Mouse (Mus musculus) ZHBTc4 (cell line): ENCODE data around the gene Krt16.

Experiments
- DNase-seq: peaks from one replicate; pipeline ENCODE4 v3.0.0-alpha.2; 2011; ENCODE audit warnings: low read depth, low spot score

The Krt16 gene

DNA sequence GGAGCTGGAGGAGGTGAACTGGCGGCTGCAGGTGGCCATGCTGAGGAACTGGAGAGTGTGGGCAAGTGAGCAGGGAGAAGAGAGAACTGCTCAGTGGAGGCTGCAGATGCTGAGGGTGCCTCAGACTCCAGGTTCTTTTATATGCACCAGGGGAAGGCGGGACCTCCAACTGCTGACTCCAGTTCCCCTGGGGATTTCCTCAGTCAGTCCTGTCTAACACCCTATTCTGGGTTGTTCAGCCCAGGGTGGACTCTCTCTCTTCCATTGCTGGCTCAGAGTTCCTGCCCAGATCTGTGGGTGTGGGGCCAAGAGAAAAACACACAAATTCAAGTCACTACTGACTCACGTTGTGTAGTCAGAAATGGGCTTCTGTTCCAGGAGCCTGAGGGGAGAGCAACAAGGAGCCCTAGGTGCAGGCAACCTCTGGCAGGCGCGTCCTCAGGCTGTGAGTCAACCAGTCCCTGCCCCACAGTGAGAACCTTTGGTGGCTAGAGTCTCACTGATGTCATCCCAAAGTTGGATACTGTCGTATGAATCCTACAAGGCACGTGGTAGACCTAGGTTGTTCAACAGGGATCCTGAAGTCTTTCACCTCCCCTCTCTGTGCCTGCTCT lies at the start of gene Krt16:
Krt16 (minus strand) TSS at position 51 of the 614 bp plus-strand sequence.
- no peak for DNase-seq

DNA sequence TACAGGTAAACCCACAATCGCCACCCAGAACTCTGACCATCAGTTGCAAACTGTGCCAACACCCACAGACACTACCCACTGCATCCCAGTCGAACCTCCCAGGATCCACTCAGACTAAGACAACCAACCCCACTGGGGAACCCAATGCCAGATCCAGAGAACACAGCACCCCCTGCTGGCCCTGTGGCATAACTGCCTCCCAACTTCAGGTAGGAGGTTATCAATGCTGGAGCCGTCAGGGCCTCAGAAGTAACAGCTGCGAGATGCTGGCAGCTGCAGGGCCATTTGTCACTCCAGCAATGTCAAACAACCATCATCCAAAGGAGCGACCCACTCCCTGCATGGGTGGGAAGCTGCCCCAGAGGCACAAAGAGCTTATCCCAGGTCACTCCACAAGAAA lies 49.1 kb upstream of the Krt16 start:
- peak; percentile 83 for DNase-seq

DNA sequence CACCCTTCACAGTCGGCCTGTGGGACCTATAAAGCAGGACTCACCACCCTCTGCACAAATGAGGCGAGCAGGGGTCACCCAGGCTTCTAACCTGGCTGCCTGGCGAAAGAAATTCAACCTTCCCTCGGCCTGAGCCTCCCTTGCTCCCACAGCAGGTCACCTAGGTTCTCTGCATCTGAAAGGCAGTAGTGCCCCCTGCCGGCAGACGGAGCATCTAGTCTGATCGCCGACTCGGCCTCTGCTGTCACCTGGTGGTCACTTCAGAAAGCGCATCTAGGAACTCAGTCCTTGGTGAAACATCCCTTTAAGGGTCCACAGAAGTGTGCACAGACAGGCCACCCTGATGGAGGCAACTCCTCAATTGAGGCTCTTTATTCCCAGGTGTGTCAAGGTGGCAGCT lies 46.6 kb upstream of the Krt16 start:
- peak; percentile 92 for DNase-seq

DNA sequence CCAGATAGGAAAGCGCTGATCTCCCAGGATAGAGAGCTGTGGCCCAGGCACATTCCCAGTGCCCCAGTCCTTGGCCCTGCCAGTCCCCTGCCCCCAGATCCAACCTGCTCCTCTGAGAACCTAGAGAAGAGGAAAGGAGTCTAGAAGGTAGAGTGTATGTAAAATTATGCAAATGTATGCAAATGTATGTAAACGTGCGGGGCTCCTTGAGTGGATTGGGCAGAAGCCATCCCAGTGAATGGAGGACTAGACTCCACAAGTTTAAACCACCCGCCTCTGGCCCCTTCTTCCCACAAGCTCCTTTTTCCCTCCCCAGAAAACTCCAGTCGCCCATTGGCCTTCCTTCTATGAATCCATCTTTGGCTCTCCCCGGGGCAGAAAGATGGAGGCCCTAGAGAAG lies 44.2 kb upstream of the Krt16 start:
- DNase-seq, result peak; percentile 75

DNA sequence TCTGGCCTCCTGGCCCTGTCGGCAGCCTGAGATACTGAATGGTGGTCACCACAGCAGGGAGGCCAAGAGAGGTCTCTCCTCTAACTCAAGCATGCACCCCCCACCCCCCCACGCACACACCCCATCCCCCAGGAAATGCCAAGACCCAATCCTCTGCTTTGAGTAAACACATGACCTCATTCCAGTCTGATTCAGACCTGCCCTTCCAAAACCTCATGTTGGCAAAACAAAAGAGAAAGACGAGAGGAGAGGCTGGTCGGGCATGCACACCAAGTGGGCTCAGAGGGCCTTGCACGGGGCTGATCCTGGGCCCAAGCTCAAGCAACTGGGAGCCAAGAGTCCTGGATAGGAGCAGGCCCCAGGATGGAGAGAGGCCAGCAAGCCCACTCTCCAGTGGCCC lies 41.5 kb upstream of the Krt16 start:
- no peak for DNase-seq

DNA sequence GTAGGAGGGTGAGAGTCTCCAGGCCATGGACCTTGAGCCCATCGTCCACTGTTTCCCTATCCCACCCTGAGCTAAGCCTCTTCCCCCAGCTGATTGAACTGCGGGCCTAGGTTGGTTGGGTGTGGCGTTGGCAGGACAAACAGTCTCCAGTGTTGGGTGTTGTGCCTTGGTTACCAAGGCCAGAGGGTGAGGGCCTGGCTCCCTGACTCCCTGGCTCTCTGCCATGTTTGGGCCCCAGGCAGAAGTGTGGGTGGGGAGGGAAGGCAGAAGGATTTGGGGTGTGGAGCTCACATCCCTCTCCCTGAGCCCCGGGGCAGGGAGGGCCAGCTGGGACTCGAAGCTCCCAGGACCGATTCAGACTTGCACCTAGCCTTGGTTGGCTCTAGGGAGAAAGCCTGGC lies 40.2 kb upstream of the Krt16 start:
- DNase-seq, result no peak

DNA sequence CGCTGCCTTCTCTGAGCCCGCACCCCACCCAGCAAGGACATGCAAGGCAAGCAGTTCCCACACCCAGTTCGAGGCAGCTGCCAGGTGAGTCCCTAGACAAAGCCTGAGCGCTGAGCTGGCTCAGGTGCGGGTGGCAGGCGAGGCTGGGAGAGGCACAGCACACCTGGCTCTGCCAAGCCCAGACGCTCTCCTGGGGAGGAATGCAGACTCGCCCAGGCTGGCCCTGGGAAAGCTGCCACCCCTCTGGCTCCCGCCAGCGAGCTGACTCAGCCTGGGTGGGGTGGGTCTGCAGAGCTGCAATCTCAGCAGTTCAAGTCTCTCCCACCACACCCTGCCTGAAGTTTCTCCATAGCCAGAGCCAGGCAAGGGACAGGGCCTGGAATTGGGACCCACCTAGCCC lies 38.3 kb upstream of the Krt16 start:
- DNase-seq, result peak; percentile 79

DNA sequence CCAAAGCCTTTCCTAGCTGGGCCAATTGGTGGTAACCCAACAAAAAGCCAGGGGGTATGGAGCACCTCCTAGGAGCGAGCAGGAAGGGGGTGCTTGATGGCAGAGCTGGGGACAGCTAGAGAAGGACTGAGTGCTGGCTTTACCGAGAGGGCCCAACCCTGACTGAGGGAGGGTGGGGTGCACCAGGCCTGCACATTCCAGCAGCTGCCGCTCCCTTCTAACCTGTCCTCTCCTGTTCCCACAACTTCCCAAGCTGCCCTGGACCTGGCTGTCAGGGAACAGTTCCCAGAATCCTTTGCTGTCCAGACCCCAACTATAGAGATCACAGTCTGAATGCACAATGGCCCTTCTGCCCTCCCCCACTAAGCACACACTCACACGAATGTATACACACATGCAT lies 36.3 kb upstream of the Krt16 start:
- DNase-seq, result peak; percentile 90

DNA sequence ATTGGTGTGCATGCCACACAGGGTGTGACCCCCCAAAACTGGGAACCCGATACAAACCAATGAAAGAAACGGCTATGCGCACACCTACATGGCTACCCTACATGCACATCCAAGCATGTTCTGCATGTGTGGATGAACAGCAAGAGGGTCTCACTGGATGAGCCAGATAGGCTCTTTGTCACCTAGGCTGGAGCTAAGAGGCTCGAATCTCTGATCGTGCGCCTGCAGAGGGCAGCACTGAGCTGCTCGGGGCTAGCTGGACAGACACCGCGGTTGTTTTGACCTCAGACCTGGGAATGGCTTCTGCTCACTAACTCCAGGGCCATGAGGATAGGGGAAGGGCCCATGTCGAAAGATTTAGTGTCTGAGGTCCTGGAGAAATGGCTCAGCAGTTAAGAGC lies 33.8 kb upstream of the Krt16 start:
- peak; percentile 93 for DNase-seq

DNA sequence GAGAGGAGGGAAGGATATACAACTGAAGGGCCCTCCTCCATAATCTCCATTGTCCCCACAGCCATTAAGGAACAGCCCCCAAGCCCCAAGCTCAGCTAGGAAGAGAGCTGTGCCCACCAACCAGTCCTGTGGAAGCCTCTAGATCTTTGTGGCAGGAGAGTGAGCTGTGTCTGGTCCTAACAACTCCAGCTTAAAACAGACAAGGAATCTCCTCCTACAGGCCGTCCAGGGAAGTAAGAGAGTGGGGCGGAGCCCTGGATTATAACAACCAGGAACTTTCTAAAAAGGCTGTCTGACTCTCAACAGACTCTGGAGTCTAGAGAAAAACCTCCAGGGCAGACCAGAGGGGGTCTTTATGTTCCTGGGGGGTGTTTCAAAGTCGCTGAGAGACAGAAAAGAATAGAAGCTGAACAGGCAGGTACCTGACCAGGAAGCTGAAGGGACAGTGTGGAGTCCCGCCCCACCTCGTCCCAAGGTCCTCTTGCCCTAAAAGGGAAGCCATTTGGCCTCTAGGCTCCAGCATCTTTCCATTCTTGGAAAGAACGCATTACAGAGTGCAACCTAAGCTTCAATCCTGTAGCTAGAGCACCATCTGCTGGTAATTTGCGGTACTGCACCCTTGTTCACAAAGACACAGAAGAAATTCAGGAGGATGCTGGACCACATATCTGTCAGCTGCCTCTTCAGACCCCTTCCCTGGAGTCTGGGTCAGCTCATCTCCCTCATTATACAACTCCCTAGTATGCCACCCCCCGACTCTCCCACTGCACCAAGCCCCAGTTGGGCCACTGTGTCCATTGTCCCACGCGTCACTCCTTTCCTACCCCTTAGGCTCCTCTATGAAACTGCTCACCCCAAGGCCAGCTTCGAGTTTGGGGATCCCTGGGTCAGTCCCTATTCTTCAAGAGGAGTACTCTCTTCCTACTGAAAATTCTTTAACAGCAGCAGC lies 33.2 kb upstream of the Krt16 start:
- peak; percentile 94 for DNase-seq

DNA sequence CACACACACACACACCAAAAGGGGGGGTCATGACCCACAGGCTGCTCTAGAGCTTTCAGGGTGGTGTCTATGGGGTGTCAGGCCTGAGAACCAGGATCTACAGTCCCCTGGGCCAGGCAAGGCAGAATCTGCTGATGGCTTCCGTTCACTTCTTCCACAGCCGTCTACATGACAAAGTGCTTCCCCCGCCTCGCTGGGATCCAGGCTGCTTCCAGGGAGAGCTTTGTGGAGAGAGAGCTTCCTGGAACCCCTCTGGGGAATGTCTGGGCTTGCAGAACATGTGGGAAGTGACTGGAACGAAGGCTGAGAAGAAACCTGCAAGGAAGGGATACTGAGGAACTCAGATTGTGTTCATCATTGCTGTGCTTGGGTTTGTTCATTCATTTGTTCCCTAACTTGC lies 30.1 kb upstream of the Krt16 start:
- peak; percentile 60 for DNase-seq

DNA sequence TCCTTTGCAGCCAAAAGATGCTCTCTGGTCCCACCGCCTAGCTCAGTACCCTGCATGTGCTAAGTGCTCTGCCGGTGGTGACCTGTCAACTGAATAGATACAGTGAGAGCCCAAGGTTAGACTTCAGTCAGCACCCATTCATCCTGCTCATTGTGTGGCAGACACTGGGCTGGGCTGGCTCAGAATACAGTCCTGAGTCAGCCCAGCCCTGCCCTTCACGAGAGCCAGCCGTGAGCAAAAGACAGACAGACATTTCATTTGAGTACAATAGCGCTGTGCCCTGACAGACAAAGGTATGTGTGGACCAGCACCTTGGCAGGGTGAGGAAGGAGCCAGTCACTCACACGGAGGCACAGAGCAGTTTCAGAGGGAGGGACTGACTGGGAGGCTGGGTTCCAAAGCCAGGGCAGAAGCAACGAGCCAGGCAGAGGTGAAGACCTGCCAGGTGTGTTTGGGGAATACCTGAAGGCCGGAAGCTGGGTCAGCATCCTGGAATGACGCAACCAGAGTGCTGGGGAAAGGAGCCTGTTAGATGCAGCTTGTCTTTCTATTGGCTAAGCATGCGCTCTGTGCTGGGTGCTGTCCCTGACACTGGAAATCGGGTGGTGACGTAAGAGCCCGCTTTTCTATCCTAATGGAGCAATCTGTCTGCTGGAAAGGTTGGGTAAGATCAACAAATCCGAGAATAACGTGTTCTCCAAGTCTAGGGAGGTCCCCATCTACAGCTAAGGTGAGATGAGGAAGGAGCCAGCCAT lies 29.2 kb upstream of the Krt16 start:
- peak; percentile 86 for DNase-seq

DNA sequence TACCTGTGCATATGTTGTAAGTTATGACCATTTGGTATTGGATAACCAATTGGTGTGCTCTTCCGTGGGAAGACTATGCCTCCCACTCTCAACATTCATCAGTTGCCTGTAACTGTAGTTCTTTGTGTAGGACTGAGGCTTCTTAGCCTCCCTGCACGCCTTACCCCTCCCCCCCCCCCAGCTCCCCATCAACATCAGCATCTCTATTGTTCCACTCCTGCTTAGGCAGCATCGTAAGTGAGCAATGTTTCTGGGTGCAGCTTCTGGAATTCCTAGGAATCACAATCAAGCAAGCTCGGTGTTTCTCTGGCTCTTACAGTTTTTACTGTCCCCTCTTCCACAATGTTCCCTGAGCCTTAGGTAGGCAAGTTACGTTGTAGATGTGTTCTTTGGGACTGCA lies 26.8 kb upstream of the Krt16 start:
- peak; percentile 88 for DNase-seq

DNA sequence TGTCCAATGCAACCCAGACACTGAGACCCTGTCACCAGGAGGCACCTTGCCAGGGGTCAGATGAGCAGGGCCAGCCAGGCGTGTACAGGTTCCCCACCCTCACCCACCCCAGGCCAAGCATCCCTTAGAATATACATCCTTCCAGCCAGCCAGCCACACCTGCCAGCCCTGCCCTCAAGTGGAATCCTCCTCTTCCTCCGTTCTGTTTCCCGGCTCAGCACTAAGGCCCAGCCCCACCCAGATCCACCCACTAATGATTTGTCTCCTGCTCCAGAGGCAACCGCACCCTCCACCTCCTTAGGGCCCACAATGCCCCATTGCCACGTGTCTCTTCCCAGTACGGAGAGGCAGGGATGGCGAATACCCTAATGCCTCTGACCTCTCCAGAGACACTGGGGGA lies 26.0 kb upstream of the Krt16 start:
- peak; percentile 92 for DNase-seq

DNA sequence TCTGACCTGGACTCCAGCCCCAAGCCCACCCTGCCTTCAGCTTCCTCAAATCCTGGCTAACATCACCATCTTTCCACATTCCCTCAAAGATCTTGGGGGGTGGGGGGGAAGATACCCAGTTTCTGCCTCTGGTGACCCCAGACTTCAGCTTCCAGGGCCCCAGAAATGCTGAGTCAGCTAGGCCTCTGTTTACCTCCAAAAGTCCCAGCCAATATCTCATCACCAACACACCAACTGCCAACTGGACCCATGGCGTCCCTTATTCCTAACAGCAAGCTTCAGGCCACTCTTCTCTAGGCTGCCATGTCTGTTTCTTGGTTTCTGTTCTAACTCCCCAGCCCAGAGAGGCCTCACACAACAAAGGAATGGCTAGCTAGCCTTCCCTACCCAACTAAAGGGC lies 23.2 kb upstream of the Krt16 start:
- DNase-seq, result no peak

DNA sequence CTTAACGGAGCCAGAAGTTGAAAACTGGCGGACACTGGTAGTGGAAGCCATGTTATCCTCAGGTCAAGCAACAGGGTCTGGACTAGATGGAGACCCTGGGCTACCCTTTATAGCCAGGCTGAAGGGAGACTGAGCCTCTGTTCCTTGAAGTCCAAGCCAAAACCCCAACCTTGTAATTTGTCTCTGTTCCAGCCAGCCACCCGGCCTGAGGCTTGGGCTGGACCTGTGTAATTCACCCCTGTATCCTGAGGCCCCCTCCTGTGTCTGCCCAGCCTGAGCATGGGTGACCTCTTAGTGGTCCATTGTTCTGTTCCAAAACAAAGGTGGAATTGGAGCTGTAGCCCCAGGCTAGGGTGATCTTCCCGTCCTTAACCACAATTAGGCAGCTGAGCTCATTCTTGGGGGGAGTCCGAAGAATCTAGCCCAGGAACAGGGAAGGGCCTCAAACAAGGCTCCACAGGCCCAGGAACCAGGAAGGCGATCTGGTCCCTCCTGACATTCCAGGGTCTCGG lies 21.2 kb upstream of the Krt16 start, which contains the start of gene Krt42:
Krt42 (minus strand) TSS at position 51 of the 512 bp plus-strand sequence.
- peak; percentile 53 for DNase-seq

DNA sequence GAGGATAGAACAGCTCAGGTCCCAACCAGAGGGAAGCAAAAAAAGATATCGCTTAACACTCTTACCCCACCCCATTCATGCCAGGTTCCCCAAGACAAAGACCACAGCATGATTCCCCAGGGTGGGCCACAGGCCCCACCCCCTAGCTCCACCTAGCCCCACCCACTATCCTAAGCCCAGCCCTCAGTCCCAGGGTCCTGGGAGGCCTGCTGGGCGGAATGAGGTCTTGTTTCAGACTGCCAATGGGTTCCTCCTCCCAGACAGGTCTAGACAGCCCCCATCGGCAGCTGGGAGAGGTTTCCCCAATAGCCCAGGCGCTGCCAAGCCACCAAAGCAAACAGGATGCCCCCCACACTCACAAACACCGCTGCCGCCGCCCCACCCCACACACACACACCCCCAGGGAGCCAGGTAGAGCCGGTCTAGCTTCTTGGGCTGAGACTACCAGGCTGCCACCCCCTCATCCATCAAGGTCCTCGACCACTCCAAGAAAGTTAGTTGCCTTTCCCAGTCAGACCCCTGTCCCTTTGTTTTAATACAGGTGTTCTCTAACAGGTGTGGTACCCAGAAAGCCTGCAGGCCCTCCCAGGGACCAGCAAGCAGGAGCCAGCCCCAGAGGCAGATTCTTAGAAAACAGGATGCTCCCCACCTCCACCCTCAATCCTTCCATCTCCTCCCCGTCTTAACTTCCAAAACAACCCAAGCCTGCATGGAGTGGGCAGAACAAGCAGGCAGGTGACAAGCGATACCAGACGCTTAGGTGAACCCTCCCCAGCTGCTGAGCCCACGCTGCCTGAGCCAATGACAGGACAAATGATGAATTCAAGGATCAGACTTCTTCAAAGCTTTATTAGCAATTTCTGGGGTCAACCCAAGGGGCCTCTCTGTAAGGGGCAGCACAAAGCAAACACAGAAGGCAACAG lies 13.6 kb upstream of the Krt16 start:
- DNase-seq, result peak; percentile 89

DNA sequence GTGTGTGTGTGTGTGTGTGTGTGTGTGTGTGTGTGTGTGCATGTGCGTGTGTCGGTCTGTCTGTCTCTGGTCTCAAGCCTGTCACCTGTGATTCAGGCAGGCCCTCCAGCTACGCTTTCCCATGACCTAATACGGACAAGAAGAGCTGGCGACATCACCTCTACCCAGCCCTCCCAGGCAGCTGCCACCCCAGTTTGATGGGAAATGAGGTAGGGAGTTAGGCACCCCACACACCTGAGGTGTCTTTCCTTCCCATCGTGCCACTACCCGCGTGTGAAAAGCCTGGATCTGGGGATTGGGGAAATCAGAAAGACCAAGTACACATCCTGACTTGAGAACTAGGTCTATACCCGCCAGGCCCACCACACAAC lies 12.5 kb upstream of the Krt16 start:
- no peak for DNase-seq

DNA sequence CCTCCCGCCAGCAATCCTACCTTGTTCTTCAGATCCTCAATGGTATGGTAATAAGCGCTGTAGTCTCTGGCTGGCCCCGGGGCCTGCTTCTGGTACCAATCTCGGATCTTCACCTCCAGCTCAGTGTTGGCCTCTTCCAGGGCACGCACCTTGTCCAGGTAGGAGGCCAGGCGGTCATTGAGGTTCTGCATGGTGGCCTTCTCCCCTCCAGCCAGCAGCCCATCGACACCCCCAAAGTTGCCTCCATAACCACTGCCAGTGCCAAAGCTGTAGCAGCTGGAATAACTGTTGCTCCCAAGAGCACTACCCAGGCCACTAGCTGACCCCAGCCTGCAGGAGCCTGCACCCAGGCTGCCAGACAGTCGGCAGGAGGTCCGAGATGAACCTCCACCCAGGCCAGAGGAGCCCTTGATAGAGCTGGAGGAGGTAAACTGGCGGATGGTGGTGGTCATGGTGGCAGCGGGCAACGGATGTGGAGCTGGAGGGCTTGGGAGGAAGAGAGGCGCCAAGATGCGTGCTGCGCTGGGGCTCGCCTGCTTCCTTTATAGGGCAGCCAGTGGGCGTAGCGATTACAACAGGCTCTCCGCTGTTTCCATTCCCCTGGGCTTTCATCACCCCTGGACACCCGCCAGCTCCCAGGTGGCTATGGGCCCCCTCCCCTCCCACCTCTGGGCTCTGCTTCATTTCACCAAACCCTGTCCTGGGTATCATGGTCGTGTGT lies 12.0 kb upstream of the Krt16 start, which contains the start of gene Krt17:
Krt17 (minus strand) TSS at position 516 of the 721 bp plus-strand sequence.
- peak; percentile 23 for DNase-seq

DNA sequence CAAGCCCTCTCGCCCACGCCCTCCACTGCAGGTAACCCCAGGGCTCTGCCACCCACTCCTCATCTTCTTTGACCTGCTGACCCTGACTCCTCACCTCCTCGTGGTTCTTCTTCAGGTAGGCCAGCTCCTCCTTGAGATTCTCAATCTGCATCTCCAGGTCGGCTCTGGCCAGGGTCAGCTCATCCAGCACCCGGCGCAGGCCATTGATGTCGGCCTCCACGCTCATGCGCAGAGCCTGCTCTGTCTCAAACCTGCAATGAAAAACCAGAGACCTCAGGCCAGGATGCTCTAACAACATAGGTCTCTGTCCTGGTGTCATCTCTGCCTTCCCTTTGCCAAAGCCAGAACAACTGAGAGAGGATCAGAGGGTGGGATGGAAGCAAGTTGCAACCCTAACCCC lies 10.4 kb upstream of the Krt16 start:
- DNase-seq, result no peak
